Mouse (Mus musculus): ENCODE results near the gene Slc2a1.

Gene Slc2a1

GRCm38 (mm10) chr4:119129096-119129495, 20.6 kb downstream of the Slc2a1 start:
- no peak for DNase-seq (ENCODE audit: low spot score)

- DNase-seq (ENCODE audit: low spot score): no peak
Measured at GRCm38 (mm10) chr4:119131189-119131910, 22.8 kb downstream of the Slc2a1 start.

GRCm38 (mm10) chr4:119133306-119133705, 24.8 kb downstream of the Slc2a1 start:
- DNase-seq (ENCODE audit: low spot score): no peak

- no peak for DNase-seq (ENCODE audit: low spot score)
Measured at GRCm38 (mm10) chr4:119133860-119134259, 25.3 kb downstream of the Slc2a1 start.

GRCm38 (mm10) chr4:119137313-119137712, 28.8 kb downstream of the Slc2a1 start:
- no peak for DNase-seq (ENCODE audit: low spot score)

GRCm38 (mm10) chr4:119138171-119138570, 29.7 kb downstream of the Slc2a1 start:
- no peak for DNase-seq (ENCODE audit: low spot score)

GRCm38 (mm10) chr4:119138776-119139175, 30.3 kb downstream of the Slc2a1 start:
- DNase-seq (ENCODE audit: low spot score): no peak

GRCm38 (mm10) chr4:119140126-119140525, 31.6 kb downstream of the Slc2a1 start:
- peak; percentile 19 for DNase-seq (ENCODE audit: low spot score)

GRCm38 (mm10) chr4:119141191-119141590, 32.7 kb downstream of the Slc2a1 start:
- no peak for DNase-seq (ENCODE audit: low spot score)

- no peak for DNase-seq (ENCODE audit: low spot score)
Measured at GRCm38 (mm10) chr4:119142230-119142871, 33.8 kb downstream of the Slc2a1 start.

- DNase-seq (ENCODE audit: low spot score): no peak
Measured at GRCm38 (mm10) chr4:119146816-119147215, 38.3 kb downstream of the Slc2a1 start.

GRCm38 (mm10) chr4:119147347-119147746, 38.8 kb downstream of the Slc2a1 start:
- DNase-seq (ENCODE audit: low spot score): no peak

- no peak for DNase-seq (ENCODE audit: low spot score)
Measured at GRCm38 (mm10) chr4:119148741-119149140, 40.2 kb downstream of the Slc2a1 start.

- DNase-seq (ENCODE audit: low spot score): no peak
Measured at GRCm38 (mm10) chr4:119157186-119157585, 48.7 kb downstream of the Slc2a1 start.

GRCm38 (mm10) chr4:119157891-119158290, 49.4 kb downstream of the Slc2a1 start:
- DNase-seq (ENCODE audit: low spot score): no peak

GRCm38 (mm10) chr4:119161358-119161757, 52.8 kb downstream of the Slc2a1 start:
- DNase-seq (ENCODE audit: low spot score): no peak

- no peak for DNase-seq (ENCODE audit: low spot score)
Measured at GRCm38 (mm10) chr4:119162990-119163389, 54.5 kb downstream of the Slc2a1 start.

GRCm38 (mm10) chr4:119165916-119166315, 57.4 kb downstream of the Slc2a1 start:
- no peak for DNase-seq (ENCODE audit: low spot score)

- no peak for DNase-seq (ENCODE audit: low spot score)
Measured at GRCm38 (mm10) chr4:119167068-119167467, 58.6 kb downstream of the Slc2a1 start.

GRCm38 (mm10) chr4:119167663-119168062, 59.2 kb downstream of the Slc2a1 start:
- DNase-seq (ENCODE audit: low spot score): peak; percentile 75

GRCm38 (mm10) chr4:119172919-119173650, 64.6 kb downstream of the Slc2a1 start:
- peak; percentile 6 for DNase-seq (ENCODE audit: low spot score)

- peak; percentile 93 for DNase-seq (ENCODE audit: low spot score)
Measured at GRCm38 (mm10) chr4:119173851-119174453, 65.4 kb downstream of the Slc2a1 start, which contains the start of gene Zfp691. Gene Zfp691, minus strand, starts transcription at chr4:119174195.
